Mouse (Mus musculus): ENCODE data around the gene Birc7. TPM values are rescaled to one million over a fixed set of nuclear protein-coding genes. Genes with fewer than 3 reads are reported as not detected.

Gene Birc7
- not detected for total RNA-seq (2021)
- long read RNA-seq, experiment 1, result 0 reads
- long read RNA-seq, experiment 2, result 0 reads

GRCm38 (mm10) chr2:180928723-180929122 is at the start of gene Birc7:
Gene Birc7 (plus strand): TSS chr2:180929023.
- DNase-seq (ENCODE audit: low spot score in 2 of 2), result no peak

GRCm38 (mm10) chr2:180879365-180880067 is 49.3 kb upstream of the Birc7 start:
- peak; percentile 58 to 70 for DNase-seq (ENCODE audit: low spot score in 2 of 2)

DNA sequence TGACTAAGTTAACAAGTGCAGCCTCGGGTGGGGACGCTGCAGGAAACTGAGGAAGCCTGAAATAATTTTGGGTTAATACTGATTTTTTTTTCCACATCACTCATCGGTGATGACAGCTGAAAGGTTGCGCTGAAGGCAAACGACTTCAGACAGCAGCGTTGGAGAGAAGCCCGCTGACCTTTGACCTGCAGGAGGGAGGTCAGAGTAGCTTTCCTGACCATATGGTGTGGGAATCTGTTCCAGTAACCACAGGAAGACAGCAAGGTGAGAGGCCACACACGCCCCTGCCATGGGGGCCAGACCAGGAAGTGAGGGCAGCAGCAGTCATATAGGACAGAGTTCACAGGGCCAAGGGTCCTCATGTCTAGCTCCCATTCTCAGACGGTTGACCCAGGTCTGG is 47.5 kb upstream of the Birc7 start:
- DNase-seq (ENCODE audit: low spot score in 2 of 2), result no peak

GRCm38 (mm10) chr2:180885270-180885669 is 43.6 kb upstream of the Birc7 start:
- DNase-seq (ENCODE audit: low spot score in 2 of 2), result no peak

DNA sequence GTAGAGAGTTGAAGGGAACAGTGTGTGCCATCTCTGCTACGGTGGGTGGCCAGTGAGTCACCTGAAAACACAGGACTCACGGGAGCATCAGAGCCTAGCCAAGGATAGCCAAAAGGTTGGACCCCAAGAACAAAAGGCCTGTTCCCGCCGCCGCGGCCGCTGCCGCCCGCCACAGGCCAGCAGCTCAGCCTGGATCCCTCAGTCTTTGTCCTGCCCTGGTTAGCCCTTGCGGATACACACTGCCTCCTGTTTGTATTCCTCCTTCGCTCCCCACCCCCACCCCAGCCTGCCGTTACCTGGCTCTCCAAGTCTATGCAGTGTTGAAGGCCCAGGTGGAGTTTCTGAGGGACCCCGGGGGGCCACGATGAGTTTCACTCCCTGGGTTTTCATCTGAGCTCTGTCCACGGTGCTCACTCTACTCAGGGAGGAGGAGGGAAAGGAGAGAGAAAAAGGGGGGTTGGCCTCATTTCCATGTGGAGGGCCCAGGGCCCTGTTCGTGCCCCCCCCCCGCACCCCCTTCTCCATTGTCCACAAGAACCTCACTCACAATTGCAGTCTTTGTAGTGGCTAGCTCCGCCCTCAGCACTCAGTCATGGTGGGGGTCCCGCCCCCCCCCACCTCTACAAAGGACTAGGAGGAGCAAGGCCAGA is 39.4 kb upstream of the Birc7 start:
- DNase-seq (ENCODE audit: low spot score in 2 of 2), result no peak

DNA sequence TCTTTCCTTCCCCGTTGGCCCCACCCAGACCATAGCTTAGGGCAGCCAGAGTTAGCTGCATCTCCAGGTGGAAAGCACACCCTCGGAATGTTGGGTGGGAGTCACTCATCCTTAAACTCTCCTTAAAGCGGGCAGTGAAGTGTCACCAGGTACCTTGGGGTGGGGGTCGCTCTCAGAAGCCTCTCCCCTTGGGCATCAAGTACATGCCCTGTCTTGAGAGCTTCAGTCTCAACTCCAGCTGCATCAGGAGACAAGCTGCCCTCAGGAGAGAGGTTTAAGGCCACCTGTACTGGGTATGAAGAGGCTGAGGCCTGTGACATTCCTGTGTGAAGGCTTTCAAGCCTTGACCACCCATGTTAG is 38.9 kb upstream of the Birc7 start:
- no peak for DNase-seq (ENCODE audit: low spot score in 2 of 2)

GRCm38 (mm10) chr2:180890422-180891074 is 38.3 kb upstream of the Birc7 start:
- no peak for DNase-seq (ENCODE audit: low spot score in 2 of 2)

DNA sequence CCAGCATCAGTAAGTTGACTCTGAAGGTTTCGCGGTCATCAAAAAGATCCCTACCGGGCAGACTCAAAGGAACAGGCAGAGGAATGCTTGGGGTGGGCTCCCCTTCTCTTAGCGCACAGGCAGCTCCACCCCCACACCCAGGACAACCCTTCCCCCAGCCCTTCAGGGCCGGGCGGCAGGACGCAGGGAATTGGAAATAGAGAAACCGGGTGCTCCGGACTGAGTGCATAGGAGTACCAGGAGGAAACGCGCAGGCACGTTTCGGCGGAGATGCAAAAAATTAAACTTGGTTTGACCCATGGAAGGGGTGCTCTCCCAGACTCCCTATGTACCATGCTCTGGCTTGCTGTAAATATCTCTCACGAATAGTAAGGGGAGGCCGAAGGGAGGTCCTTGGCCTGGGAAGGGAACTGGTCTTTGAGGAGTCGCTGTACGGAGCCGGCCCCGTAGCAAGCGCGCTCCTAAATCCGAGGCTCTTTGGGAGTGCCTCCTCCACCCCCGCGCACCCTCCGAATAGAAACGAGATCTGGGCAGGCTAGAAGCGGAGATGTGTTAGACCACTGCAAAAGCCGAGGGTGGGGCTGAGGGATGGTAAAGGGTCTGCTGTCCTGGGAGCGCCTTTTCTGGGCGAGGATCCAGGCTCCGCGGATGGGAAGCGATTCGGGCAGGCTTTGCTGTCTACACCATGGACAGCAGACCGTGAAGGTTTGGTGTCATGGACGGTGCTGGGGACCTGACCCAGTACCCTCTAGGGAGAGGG is 37.6 kb upstream of the Birc7 start:
- DNase-seq (ENCODE audit: low spot score in 2 of 2), result peak; percentile 52 to 61

DNA sequence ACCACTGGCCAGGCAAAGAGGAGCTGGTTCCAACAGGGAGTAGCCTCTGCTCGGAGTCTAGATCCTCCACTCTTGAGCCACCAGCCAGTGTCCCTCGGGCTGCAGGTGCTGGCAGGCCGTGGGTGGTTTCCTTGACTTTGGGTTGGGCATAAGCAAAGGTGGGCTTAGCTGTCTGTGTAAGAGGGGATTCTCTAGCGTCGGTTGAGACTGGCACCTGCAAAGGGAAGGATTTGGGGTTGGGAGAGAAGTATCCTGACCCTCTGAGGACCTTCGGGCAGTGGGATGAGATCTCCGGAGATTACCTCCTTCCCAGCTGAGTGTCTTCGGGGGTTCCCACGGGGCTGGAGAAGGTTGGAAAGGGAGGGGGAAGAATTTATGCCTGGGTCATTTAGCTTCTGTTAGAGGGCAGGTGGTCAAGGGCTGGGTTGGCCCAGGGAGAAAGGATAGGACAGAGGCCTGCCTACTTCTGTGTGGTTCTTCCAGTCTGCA is 36.9 kb upstream of the Birc7 start:
- no peak for DNase-seq (ENCODE audit: low spot score in 2 of 2)

- DNase-seq (ENCODE audit: low spot score in 2 of 2), result peak; percentile 89 to 90
Observed at GRCm38 (mm10) chr2:180892841-180893521, 35.8 kb upstream of the Birc7 start.

- DNase-seq (ENCODE audit: low spot score in 2 of 2), result peak; percentile 53 to 59
Observed at GRCm38 (mm10) chr2:180893537-180894028, 35.2 kb upstream of the Birc7 start.

DNA sequence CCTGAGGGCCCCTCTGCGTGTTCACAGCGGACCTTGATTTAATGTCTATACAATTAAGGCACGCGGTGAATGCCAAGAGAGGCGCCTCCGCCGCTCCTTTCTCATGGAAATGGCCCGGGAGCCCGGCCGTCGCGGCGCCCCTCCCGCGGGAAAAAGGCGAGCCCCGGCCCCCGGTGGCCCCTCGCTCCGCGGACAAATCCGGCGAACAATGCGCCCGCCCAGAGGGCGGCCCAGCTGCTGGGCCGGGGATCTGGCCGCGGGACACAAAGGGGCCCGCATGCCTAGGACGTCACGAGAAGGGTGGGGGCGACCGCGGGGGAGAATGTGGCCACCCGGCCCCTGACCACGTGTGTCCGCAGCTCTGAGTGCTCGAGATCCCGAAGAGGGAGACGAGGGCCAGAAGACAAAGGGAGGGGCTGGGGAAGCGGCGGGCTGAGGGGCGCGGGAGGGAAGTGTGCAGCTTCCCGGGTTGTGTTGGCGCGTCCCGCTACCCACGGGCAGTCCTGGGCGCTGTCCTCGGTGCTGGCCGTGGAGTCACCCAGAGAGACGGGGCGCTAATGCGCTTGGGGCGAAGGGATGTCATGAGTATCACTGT is 34.7 kb upstream of the Birc7 start:
- peak; percentile 23 to 50 for DNase-seq (ENCODE audit: low spot score in 2 of 2)

- DNase-seq (ENCODE audit: low spot score in 2 of 2), result peak; percentile 89 to 93
Observed at GRCm38 (mm10) chr2:180894734-180895133, 34.1 kb upstream of the Birc7 start.

DNA sequence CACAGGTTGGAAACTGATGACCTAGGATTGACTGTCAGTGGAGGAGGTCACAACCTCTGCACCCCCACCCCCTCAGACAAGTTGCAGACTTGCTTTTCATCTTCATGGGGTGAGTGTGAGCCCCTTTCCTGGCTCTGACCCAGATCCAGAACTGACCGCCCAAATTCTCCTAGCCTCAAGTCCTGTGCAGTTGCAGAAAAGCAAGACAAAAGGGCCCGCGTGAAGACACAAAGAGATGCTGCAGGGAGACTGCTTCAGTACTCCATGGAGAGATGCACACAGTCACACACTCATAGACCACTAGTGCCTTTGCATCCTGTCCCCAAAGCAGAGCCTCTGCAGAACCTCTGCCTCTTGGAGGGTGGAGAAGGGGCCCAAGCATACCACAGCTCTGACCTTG is 33.5 kb upstream of the Birc7 start:
- peak in 1 of 2 experiments; percentile 48 for DNase-seq (ENCODE audit: low spot score in 2 of 2)

GRCm38 (mm10) chr2:180895837-180896525 is 32.8 kb upstream of the Birc7 start:
- peak in 1 of 2 experiments; percentile 36 for DNase-seq (ENCODE audit: low spot score in 2 of 2)

DNA sequence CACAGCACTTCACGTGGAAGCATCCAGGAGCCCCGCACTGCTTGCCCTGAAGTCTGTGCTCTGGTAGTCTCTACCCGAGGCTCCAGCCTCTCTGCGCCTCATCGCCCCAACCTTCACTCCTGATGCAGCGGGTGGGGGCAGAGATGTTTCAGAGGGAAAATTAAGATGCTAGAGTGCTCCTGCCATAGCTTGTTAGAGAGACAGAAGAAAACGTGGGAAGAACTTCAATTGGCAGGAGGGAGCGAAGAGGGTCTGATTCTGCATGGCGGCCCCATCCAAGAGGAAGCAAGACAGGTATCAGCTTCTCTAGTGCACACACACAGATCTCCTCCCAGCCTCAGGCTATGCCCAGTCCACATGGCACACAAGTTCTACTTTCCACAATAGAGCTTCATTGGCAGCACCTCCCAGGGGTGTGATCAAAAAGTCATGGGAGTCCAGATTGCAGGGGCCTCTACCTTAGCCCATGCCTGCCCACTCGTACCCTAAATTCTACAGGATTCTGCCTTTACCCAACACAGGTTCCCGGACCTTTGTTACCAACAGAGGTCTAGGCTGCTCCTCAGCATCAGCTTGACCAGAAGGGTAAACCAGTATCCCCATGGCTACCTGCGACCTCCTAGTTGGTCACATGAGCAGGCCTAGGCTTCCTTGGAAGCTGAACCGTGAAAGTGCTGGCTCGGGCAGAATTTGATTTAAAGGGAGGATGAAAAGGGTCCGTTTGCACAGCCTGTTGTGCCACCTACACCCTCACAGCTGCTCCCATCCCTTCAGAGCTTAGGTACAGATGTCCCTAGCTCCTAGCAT is 31.8 kb upstream of the Birc7 start:
- peak; percentile 47 to 54 for DNase-seq (ENCODE audit: low spot score in 2 of 2)

- no peak for DNase-seq (ENCODE audit: low spot score in 2 of 2)
Observed at GRCm38 (mm10) chr2:180897857-180898256, 31.0 kb upstream of the Birc7 start.

GRCm38 (mm10) chr2:180902086-180902485 is 26.7 kb upstream of the Birc7 start:
- peak in 1 of 2 experiments; percentile 48 for DNase-seq (ENCODE audit: low spot score in 2 of 2)

All from layer of hippocampus, postnatal 14 days (tissue).